Mouse (Mus musculus) bone marrow, adult 2 months (tissue): ENCODE measurements around the gene Ly6g6d.

Experiments used
- CTCF ChIP-seq: fragments of 200-500 bp; IDR thresholded peaks from 2 replicates; pipeline ENCODE4 v1.5.1; 2011; ENCODE audit warnings: low read length, control low read depth; ENCODE audit not compliant: control insufficient read depth, insufficient read depth
- POLR2A ChIP-seq: fragments of 200-500 bp; IDR thresholded peaks from 2 replicates; pipeline ENCODE4 v1.6.1; 2011; ENCODE audit warnings: low read depth, mild to moderate bottlenecking, control low read depth, low read length, borderline replicate concordance; ENCODE audit not compliant: control insufficient read depth

DNA sequence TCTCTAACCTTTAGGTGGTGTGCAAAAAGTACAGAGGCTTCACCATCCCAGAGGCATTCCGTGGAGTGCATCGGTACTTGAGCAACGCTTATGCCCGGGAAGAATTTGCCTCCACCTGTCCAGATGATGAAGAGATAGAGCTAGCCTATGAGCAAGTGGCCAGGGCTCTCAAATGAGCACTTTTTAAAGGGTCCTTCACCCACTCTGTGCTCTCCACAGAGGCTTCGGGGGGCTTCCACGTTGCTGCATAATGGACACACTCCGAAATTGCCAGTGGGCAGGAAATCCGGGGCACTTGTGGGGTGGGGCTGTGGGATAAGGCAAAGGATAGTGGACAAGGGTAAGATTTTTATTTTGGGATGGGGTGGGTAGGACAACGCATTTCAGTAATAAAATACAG, 19.5 kb downstream of the Ly6g6d start:
- TF ChIP-seq POLR2A (no peak), CTCF (no peak)
